Mouse (Mus musculus): ENCODE data around the gene Gm47996. TPM values are rescaled to one million over a fixed set of nuclear protein-coding genes. Genes with fewer than 3 reads are reported as not detected.
"Not testable (repeated sequence)": the region's sequence is repeated elsewhere in the genome, so short reads cannot be mapped to it uniquely, and the experiment has no call there.

Gm47996 gene
- polyA plus RNA-seq, 1 experiment from 2014 or later = not detected

- WGBS = 72% methylated on average over 2 of the region's 4 CpGs
- H3K27me3 ChIP-seq (ENCODE audit: control insufficient read depth, insufficient read depth, low read length) = not testable (repeated sequence)
Observed at GRCm38 (mm10) chr1:151198120-151198519, 11.8 kb upstream of the Gm47996 start, which contains the start of gene Gm47995. TSS of gene Gm47995 (plus strand) at chr1:151198448.

GRCm38 (mm10) chr1:151200620-151201019 lies 9.3 kb upstream of the Gm47996 start:
- not testable (repeated sequence) for H3K4me3 ChIP-seq (ENCODE audit: low read length); H3K9ac ChIP-seq (ENCODE audit: low read length); H3K4me2 ChIP-seq (ENCODE audit: low read depth, low read length); H3K27ac ChIP-seq (ENCODE audit: low read length); H3K9me3 ChIP-seq (replicated peaks; ENCODE audit: control insufficient read depth, low read length); H3K27me3 ChIP-seq (ENCODE audit: control insufficient read depth, insufficient read depth, low read length); H3K4me1 ChIP-seq (ENCODE audit: control insufficient read depth, insufficient read depth, low read length); H3K36me3 ChIP-seq (ENCODE audit: control insufficient read depth, insufficient read depth)
- ATAC-seq (replicated peaks; ENCODE audit: extremely low read depth, insufficient read depth, low FRiP score) = 0 out of 2 replicates have a peak, but pooled peaks have one; percentile 10

More at GRCm38 (mm10) chr1:151198120-151198519, 11.8 kb upstream of the Gm47996 start, which contains the start of gene Gm47995:
- not testable (repeated sequence) for ATAC-seq (replicated peaks; ENCODE audit: extremely low read depth, insufficient read depth, low FRiP score); H3K4me2 ChIP-seq (ENCODE audit: low read depth, low read length); H3K4me3 ChIP-seq (ENCODE audit: low read length); H3K4me1 ChIP-seq (ENCODE audit: control insufficient read depth, insufficient read depth, low read length); H3K27ac ChIP-seq (ENCODE audit: low read length); H3K36me3 ChIP-seq (ENCODE audit: control insufficient read depth, insufficient read depth); H3K9ac ChIP-seq (ENCODE audit: low read length); H3K9me3 ChIP-seq (replicated peaks; ENCODE audit: control insufficient read depth, low read length)

- H3K36me3 ChIP-seq (ENCODE audit: control insufficient read depth, insufficient read depth); H3K9ac ChIP-seq (ENCODE audit: low read length); H3K4me2 ChIP-seq (ENCODE audit: low read depth, low read length); H3K27ac ChIP-seq (ENCODE audit: low read length); H3K4me3 ChIP-seq (ENCODE audit: low read length); H3K4me1 ChIP-seq (ENCODE audit: control insufficient read depth, insufficient read depth, low read length); H3K27me3 ChIP-seq (ENCODE audit: control insufficient read depth, insufficient read depth, low read length); H3K9me3 ChIP-seq (replicated peaks; ENCODE audit: control insufficient read depth, low read length); ATAC-seq (replicated peaks; ENCODE audit: extremely low read depth, insufficient read depth, low FRiP score): not testable (repeated sequence)
- WGBS = 40% methylated on average over 3 of the region's 5 CpGs
Observed at GRCm38 (mm10) chr1:151202771-151203170, 7.2 kb upstream of the Gm47996 start.

GRCm38 (mm10) chr1:151203818-151204217 lies 6.1 kb upstream of the Gm47996 start, which contains the start of gene 3110040M04Rik:
TSS of gene 3110040M04Rik (plus strand) at chr1:151204121.
- not testable (repeated sequence) for H3K27me3 ChIP-seq (ENCODE audit: control insufficient read depth, insufficient read depth, low read length); H3K4me1 ChIP-seq (ENCODE audit: control insufficient read depth, insufficient read depth, low read length); H3K36me3 ChIP-seq (ENCODE audit: control insufficient read depth, insufficient read depth); H3K4me2 ChIP-seq (ENCODE audit: low read depth, low read length); H3K4me3 ChIP-seq (ENCODE audit: low read length); H3K9ac ChIP-seq (ENCODE audit: low read length); ATAC-seq (replicated peaks; ENCODE audit: extremely low read depth, insufficient read depth, low FRiP score); H3K27ac ChIP-seq (ENCODE audit: low read length); H3K9me3 ChIP-seq (replicated peaks; ENCODE audit: control insufficient read depth, low read length)
- WGBS = no CpG with 5 or more reads among the region's 6 CpGs

- H3K27me3 ChIP-seq (ENCODE audit: control insufficient read depth, insufficient read depth, low read length); H3K4me3 ChIP-seq (ENCODE audit: low read length); ATAC-seq (replicated peaks; ENCODE audit: extremely low read depth, insufficient read depth, low FRiP score); H3K4me2 ChIP-seq (ENCODE audit: low read depth, low read length); H3K9me3 ChIP-seq (replicated peaks; ENCODE audit: control insufficient read depth, low read length); H3K36me3 ChIP-seq (ENCODE audit: control insufficient read depth, insufficient read depth); H3K4me1 ChIP-seq (ENCODE audit: control insufficient read depth, insufficient read depth, low read length); H3K27ac ChIP-seq (ENCODE audit: low read length); H3K9ac ChIP-seq (ENCODE audit: low read length): not testable (repeated sequence)
- WGBS = 51% methylated on average over 3 of the region's 5 CpGs
Observed at GRCm38 (mm10) chr1:151208493-151208892, 1.4 kb upstream of the Gm47996 start.

GRCm38 (mm10) chr1:151208944-151209343 lies 987 bp upstream of the Gm47996 start:
- not testable (repeated sequence) for ATAC-seq (replicated peaks; ENCODE audit: extremely low read depth, insufficient read depth, low FRiP score); H3K36me3 ChIP-seq (ENCODE audit: control insufficient read depth, insufficient read depth)

GRCm38 (mm10) chr1:151211666-151212065 lies 1.7 kb downstream of the Gm47996 start:
- WGBS = 70% methylated on average over 5 of the region's 5 CpGs
- H3K27me3 ChIP-seq (ENCODE audit: control insufficient read depth, insufficient read depth, low read length); H3K36me3 ChIP-seq (ENCODE audit: control insufficient read depth, insufficient read depth); H3K4me2 ChIP-seq (ENCODE audit: low read depth, low read length); H3K27ac ChIP-seq (ENCODE audit: low read length); H3K9ac ChIP-seq (ENCODE audit: low read length); ATAC-seq (replicated peaks; ENCODE audit: extremely low read depth, insufficient read depth, low FRiP score); H3K9me3 ChIP-seq (replicated peaks; ENCODE audit: control insufficient read depth, low read length); H3K4me1 ChIP-seq (ENCODE audit: control insufficient read depth, insufficient read depth, low read length); H3K4me3 ChIP-seq (ENCODE audit: low read length): not testable (repeated sequence)

More at GRCm38 (mm10) chr1:151208944-151209343, 987 bp upstream of the Gm47996 start:
- not testable (repeated sequence) for H3K4me2 ChIP-seq (ENCODE audit: low read depth, low read length); H3K9me3 ChIP-seq (replicated peaks; ENCODE audit: control insufficient read depth, low read length); H3K4me3 ChIP-seq (ENCODE audit: low read length); H3K27me3 ChIP-seq (ENCODE audit: control insufficient read depth, insufficient read depth, low read length); H3K4me1 ChIP-seq (ENCODE audit: control insufficient read depth, insufficient read depth, low read length); H3K9ac ChIP-seq (ENCODE audit: low read length); H3K27ac ChIP-seq (ENCODE audit: low read length)

GRCm38 (mm10) chr1:151214862-151215261 lies 4.9 kb downstream of the Gm47996 start:
- Histone ChIP-seq H3K27me3 (ENCODE audit: control insufficient read depth, insufficient read depth, low read length) (no peaks in the 10 kb centered on the region), H3K4me1 (ENCODE audit: control insufficient read depth, insufficient read depth, low read length) (peaks cover 4% of the 10 kb centered on the region; the same call in 1 of the 2 replicates), H3K4me2 (ENCODE audit: low read depth, low read length) (no peak overlapping the region), H3K4me3 (ENCODE audit: low read length) (no peak overlapping the region), H3K36me3 (ENCODE audit: control insufficient read depth, insufficient read depth) (no peaks in the 10 kb centered on the region), H3K9me3 (replicated peaks; ENCODE audit: control insufficient read depth, low read length) (no peaks in the 10 kb centered on the region), H3K9ac (ENCODE audit: low read length) (no peak overlapping the region), H3K27ac (ENCODE audit: low read length) (no peak overlapping the region)
- 62% methylated on average over 2 of the region's 2 CpGs for WGBS
- no peak for ATAC-seq (replicated peaks; ENCODE audit: extremely low read depth, insufficient read depth, low FRiP score)

GRCm38 (mm10) chr1:151215985-151216384 lies 6.1 kb downstream of the Gm47996 start:
- no peak overlapping the region for H3K9ac ChIP-seq (ENCODE audit: low read length)
- peaks cover 4% of the 10 kb centered on the region; the same call in 1 of the 2 replicates for H3K4me1 ChIP-seq (ENCODE audit: control insufficient read depth, insufficient read depth, low read length)
- H3K9me3 ChIP-seq (replicated peaks; ENCODE audit: control insufficient read depth, low read length) = no peaks in the 10 kb centered on the region
- H3K27ac ChIP-seq (ENCODE audit: low read length) = no peak overlapping the region
- H3K4me2 ChIP-seq (ENCODE audit: low read depth, low read length) = no peak overlapping the region
- H3K27me3 ChIP-seq (ENCODE audit: control insufficient read depth, insufficient read depth, low read length) = no peaks in the 10 kb centered on the region
- WGBS = 63% methylated on average over 1 of the region's 1 CpGs
- no peak overlapping the region for H3K4me3 ChIP-seq (ENCODE audit: low read length)
- no peaks in the 10 kb centered on the region for H3K36me3 ChIP-seq (ENCODE audit: control insufficient read depth, insufficient read depth)
- no peak for ATAC-seq (replicated peaks; ENCODE audit: extremely low read depth, insufficient read depth, low FRiP score)

Data from heart, embryonic 16.5 days (tissue).